Mouse (Mus musculus): ENCODE data around the gene Pax8. TPM values are rescaled to one million over a fixed set of nuclear protein-coding genes. Genes with fewer than 3 reads are reported as not detected.

Pax8 gene
- polyA plus RNA-seq, 1 experiment: not detected

GRCm38 (mm10) chr2:24473641-24474511, 1.5 kb downstream of the Pax8 start:
- no peak overlapping the region for H3ac ChIP-seq (ENCODE audit: control insufficient read depth, insufficient read length)
- H3K27me3 ChIP-seq (ENCODE audit: control insufficient read depth, insufficient read depth, insufficient read length): peaks cover 44% of the 10 kb centered on the region
- no peak overlapping the region for H3K4me3 ChIP-seq
- no peak for TF ChIP-seq REST (IDR thresholded peaks at IDR 0.05; ENCODE audit: insufficient read depth, insufficient read length)
- TF ChIP-seq TCF12 (IDR thresholded peaks at IDR 0.05; ENCODE audit: insufficient read depth, poor library complexity, severe bottlenecking): no peak
- no peak for TF ChIP-seq USF1 (IDR thresholded peaks at IDR 0.05; ENCODE audit: low read depth)
- TF ChIP-seq E2F4 (IDR thresholded peaks at IDR 0.05; ENCODE audit: insufficient read depth): no peak
- no peak for TF ChIP-seq SRF (IDR thresholded peaks at IDR 0.05; ENCODE audit: control insufficient read depth, insufficient read length, low read depth)
- TF ChIP-seq MYOG (IDR thresholded peaks at IDR 0.05; ENCODE audit: control insufficient read depth in 1 of 3, insufficient read depth in 1 of 3, insufficient read length in 2 of 3, low read depth in 2 of 3): no peak
- H3K4me2 ChIP-seq (ENCODE audit: low read depth): no peak overlapping the region
- H3K36me3 ChIP-seq (ENCODE audit: control insufficient read depth, insufficient read depth): no peaks in the 10 kb centered on the region
- H3K79me2 ChIP-seq (ENCODE audit: control insufficient read depth, insufficient read depth): no peaks in the 10 kb centered on the region

- TF ChIP-seq MAX (IDR thresholded peaks at IDR 0.05; ENCODE audit: low read depth): no peak
- no peak for TF ChIP-seq POLR2A (IDR thresholded peaks at IDR 0.05; ENCODE audit: insufficient read length, low read depth)
- no peak for TF ChIP-seq REST (IDR thresholded peaks at IDR 0.05; ENCODE audit: insufficient read depth, insufficient read length)
- TF ChIP-seq TCF3 (IDR thresholded peaks at IDR 0.05; ENCODE audit: insufficient read length, low read depth): no peak
- TF ChIP-seq TCF12 (IDR thresholded peaks at IDR 0.05; ENCODE audit: insufficient read depth, poor library complexity, severe bottlenecking): no peak
- TF ChIP-seq POLR2AphosphoS2 (IDR thresholded peaks at IDR 0.05; ENCODE audit: insufficient read length, low read depth): no peak
- TF ChIP-seq MYOD1 (IDR thresholded peaks at IDR 0.05; ENCODE audit: control insufficient read depth in 1 of 3, insufficient read length in 2 of 3, low read depth in 2 of 3): no peak
- no peak for TF ChIP-seq CEBPB (IDR thresholded peaks at IDR 0.05; ENCODE audit: insufficient read depth, poor library complexity, severe bottlenecking)
- no peak for TF ChIP-seq USF1 (IDR thresholded peaks at IDR 0.05; ENCODE audit: low read depth)
- TF ChIP-seq SRF (IDR thresholded peaks at IDR 0.05; ENCODE audit: control insufficient read depth, insufficient read length, low read depth): no peak
- no peak for TF ChIP-seq E2F4 (IDR thresholded peaks at IDR 0.05; ENCODE audit: insufficient read depth)
- TF ChIP-seq MYOG (IDR thresholded peaks at IDR 0.05; ENCODE audit: control insufficient read depth in 1 of 3, insufficient read depth in 1 of 3, insufficient read length in 2 of 3, low read depth in 2 of 3): no peak
- no peak overlapping the region for H3K4me3 ChIP-seq
- H3K79me2 ChIP-seq (ENCODE audit: control insufficient read depth, insufficient read depth): no peaks in the 10 kb centered on the region
- no peak overlapping the region for H3ac ChIP-seq (ENCODE audit: control insufficient read depth, insufficient read length)
- H3K27me3 ChIP-seq (ENCODE audit: control insufficient read depth, insufficient read depth, insufficient read length): peaks cover 38% of the 10 kb centered on the region
- H3K4me2 ChIP-seq (ENCODE audit: low read depth): no peak overlapping the region
- no peaks in the 10 kb centered on the region for H3K36me3 ChIP-seq (ENCODE audit: control insufficient read depth, insufficient read depth)
These were observed 2.7 kb downstream of the Pax8 start for GRCm38 (mm10) chr2:24472677-24473076.

GRCm38 (mm10) chr2:24472111-24472510, 3.3 kb downstream of the Pax8 start:
- Histone ChIP-seq H3K36me3 (ENCODE audit: control insufficient read depth, insufficient read depth) (no peaks in the 10 kb centered on the region), H3K4me3 (no peak overlapping the region), H3ac (ENCODE audit: control insufficient read depth, insufficient read length) (no peak overlapping the region), H3K4me2 (ENCODE audit: low read depth) (no peak overlapping the region), H3K79me2 (ENCODE audit: control insufficient read depth, insufficient read depth) (no peaks in the 10 kb centered on the region), H3K27me3 (ENCODE audit: control insufficient read depth, insufficient read depth, insufficient read length) (peaks cover 38% of the 10 kb centered on the region)
- TF ChIP-seq MYOG (IDR thresholded peaks at IDR 0.05; ENCODE audit: control insufficient read depth in 1 of 3, insufficient read depth in 1 of 3, insufficient read length in 2 of 3, low read depth in 2 of 3) (no peak), CEBPB (IDR thresholded peaks at IDR 0.05; ENCODE audit: insufficient read depth, poor library complexity, severe bottlenecking) (no peak), MYOD1 (IDR thresholded peaks at IDR 0.05; ENCODE audit: control insufficient read depth in 1 of 3, insufficient read length in 2 of 3, low read depth in 2 of 3) (no peak), POLR2A (IDR thresholded peaks at IDR 0.05; ENCODE audit: insufficient read length, low read depth) (no peak)

GRCm38 (mm10) chr2:24469102-24469501, 6.3 kb downstream of the Pax8 start:
- Histone ChIP-seq H3ac (ENCODE audit: control insufficient read depth, insufficient read length) (no peak overlapping the region), H3K27me3 (ENCODE audit: control insufficient read depth, insufficient read depth, insufficient read length) (peaks cover 16% of the 10 kb centered on the region), H3K4me3 (no peak overlapping the region), H3K36me3 (ENCODE audit: control insufficient read depth, insufficient read depth) (no peaks in the 10 kb centered on the region), H3K4me2 (ENCODE audit: low read depth) (no peak overlapping the region), H3K79me2 (ENCODE audit: control insufficient read depth, insufficient read depth) (no peaks in the 10 kb centered on the region)
- TF ChIP-seq MYOG (IDR thresholded peaks at IDR 0.05; ENCODE audit: control insufficient read depth in 1 of 3, insufficient read depth in 1 of 3, insufficient read length in 2 of 3, low read depth in 2 of 3) (no peak), E2F4 (IDR thresholded peaks at IDR 0.05; ENCODE audit: insufficient read depth) (no peak), CEBPB (IDR thresholded peaks at IDR 0.05; ENCODE audit: insufficient read depth, poor library complexity, severe bottlenecking) (no peak), SRF (IDR thresholded peaks at IDR 0.05; ENCODE audit: control insufficient read depth, insufficient read length, low read depth) (no peak), POLR2AphosphoS2 (IDR thresholded peaks at IDR 0.05; ENCODE audit: insufficient read length, low read depth) (no peak), USF1 (IDR thresholded peaks at IDR 0.05; ENCODE audit: low read depth) (no peak), TCF12 (IDR thresholded peaks at IDR 0.05; ENCODE audit: insufficient read depth, poor library complexity, severe bottlenecking) (no peak), MAX (IDR thresholded peaks at IDR 0.05; ENCODE audit: low read depth) (no peak)

GRCm38 (mm10) chr2:24468430-24468829, 7.0 kb downstream of the Pax8 start:
- peaks cover 9% of the 10 kb centered on the region for H3K27me3 ChIP-seq (ENCODE audit: control insufficient read depth, insufficient read depth, insufficient read length)
- H3K36me3 ChIP-seq (ENCODE audit: control insufficient read depth, insufficient read depth): no peaks in the 10 kb centered on the region
- H3K4me3 ChIP-seq: no peak overlapping the region
- H3ac ChIP-seq (ENCODE audit: control insufficient read depth, insufficient read length): no peak overlapping the region
- no peak overlapping the region for H3K4me2 ChIP-seq (ENCODE audit: low read depth)
- H3K79me2 ChIP-seq (ENCODE audit: control insufficient read depth, insufficient read depth): no peaks in the 10 kb centered on the region
- no peak for TF ChIP-seq TCF3 (IDR thresholded peaks at IDR 0.05; ENCODE audit: insufficient read length, low read depth)
- TF ChIP-seq POLR2AphosphoS2 (IDR thresholded peaks at IDR 0.05; ENCODE audit: insufficient read length, low read depth): no peak
- no peak for TF ChIP-seq MAX (IDR thresholded peaks at IDR 0.05; ENCODE audit: low read depth)
